Mouse (Mus musculus): ENCODE results near the gene Cflar. TPM values are rescaled to one million over a fixed set of nuclear protein-coding genes. Genes with fewer than 3 reads are reported as not detected.

Cflar gene
- polyA plus RNA-seq, 1 experiment from 2014 or later, result 16.5 TPM

- no peak overlapping the region for H3K4me2 ChIP-seq
- H3K27ac ChIP-seq, result no peak overlapping the region
- WGBS, result 63% methylated on average over 7 of the region's 7 CpGs
- no peaks in the 10 kb centered on the region for H3K27me3 ChIP-seq
- H3K9me3 ChIP-seq, result no peaks in the 10 kb centered on the region
- ATAC-seq (ENCODE audit: low FRiP score), result no peak
- no peak overlapping the region for H3K4me3 ChIP-seq
- H3K9ac ChIP-seq, result no peak overlapping the region
- no peaks in the 10 kb centered on the region for H3K36me3 ChIP-seq
- H3K4me1 ChIP-seq (replicated peaks), result no peaks in the 10 kb centered on the region
These were observed 12.6 kb downstream of the Cflar start for GRCm38 (mm10) chr1:58723809-58724405.

DNA sequence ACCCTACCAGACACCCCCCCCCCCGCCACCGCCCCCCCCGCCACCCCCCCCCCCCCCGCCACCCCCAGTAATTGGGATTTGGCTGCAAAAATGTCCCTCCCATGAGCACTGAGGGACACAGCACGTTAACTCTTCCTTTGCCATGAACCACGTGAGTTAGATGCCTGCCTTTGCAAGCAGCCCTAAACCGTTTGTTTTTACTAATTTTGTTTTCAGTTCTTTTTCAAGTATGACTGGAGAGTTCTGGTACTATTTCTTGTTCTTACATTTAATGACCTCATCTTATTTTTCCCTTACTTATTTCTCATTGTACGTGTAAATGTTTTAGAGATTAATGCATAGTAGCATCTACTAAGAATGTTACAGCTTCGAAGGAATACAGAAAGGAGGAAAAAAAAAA lies 13.2 kb downstream of the Cflar start:
- Histone ChIP-seq H3K27ac (no peak overlapping the region), H3K9me3 (no peaks in the 10 kb centered on the region), H3K4me3 (no peak overlapping the region), H3K36me3 (peaks cover 5% of the 10 kb centered on the region), H3K4me1 (replicated peaks) (no peaks in the 10 kb centered on the region), H3K27me3 (no peaks in the 10 kb centered on the region), H3K4me2 (no peak overlapping the region), H3K9ac (no peak overlapping the region)
- WGBS, result 59% methylated on average over 9 of the region's 9 CpGs
- ATAC-seq (ENCODE audit: low FRiP score), result no peak

DNA sequence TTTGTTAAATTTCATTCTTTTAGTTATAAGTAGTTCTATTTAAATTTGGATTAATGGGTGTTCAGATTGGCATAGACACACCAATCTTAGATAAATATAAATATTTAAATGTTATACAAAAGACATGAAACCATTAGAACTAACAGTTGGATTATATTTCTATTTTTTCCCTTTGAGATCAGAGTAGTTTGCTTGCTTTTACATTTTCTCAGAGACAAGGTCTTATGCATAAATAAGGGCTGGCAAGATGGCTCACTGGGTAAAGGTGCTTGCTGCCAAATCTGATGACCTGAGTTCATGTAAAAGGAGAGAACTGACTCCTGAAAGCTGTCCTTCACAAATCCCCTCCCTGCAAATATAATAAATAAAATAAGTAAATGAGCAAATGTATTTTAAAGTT lies 13.8 kb downstream of the Cflar start:
- no peaks in the 10 kb centered on the region for H3K27me3 ChIP-seq
- H3K4me1 ChIP-seq (replicated peaks), result no peaks in the 10 kb centered on the region
- no peaks in the 10 kb centered on the region for H3K9me3 ChIP-seq
- H3K9ac ChIP-seq, result no peak overlapping the region
- H3K27ac ChIP-seq, result no peak overlapping the region
- H3K4me3 ChIP-seq, result no peak overlapping the region
- peaks cover 5% of the 10 kb centered on the region for H3K36me3 ChIP-seq
- no peak overlapping the region for H3K4me2 ChIP-seq
- no peak for ATAC-seq (ENCODE audit: low FRiP score)

GRCm38 (mm10) chr1:58725767-58726166 lies 14.5 kb downstream of the Cflar start:
- no peak overlapping the region for H3K9ac ChIP-seq
- H3K27me3 ChIP-seq, result no peaks in the 10 kb centered on the region
- H3K36me3 ChIP-seq, result peaks cover 5% of the 10 kb centered on the region
- no peaks in the 10 kb centered on the region for H3K4me1 ChIP-seq (replicated peaks)
- H3K9me3 ChIP-seq, result no peaks in the 10 kb centered on the region
- WGBS, result 89% methylated on average over 5 of the region's 5 CpGs
- H3K27ac ChIP-seq, result no peak overlapping the region
- no peak overlapping the region for H3K4me3 ChIP-seq
- ATAC-seq (ENCODE audit: low FRiP score), result no peak
- no peak overlapping the region for H3K4me2 ChIP-seq

- Histone ChIP-seq H3K27me3 (no peaks in the 10 kb centered on the region), H3K9ac (no peak overlapping the region), H3K27ac (no peak overlapping the region), H3K36me3 (peaks cover 9% of the 10 kb centered on the region), H3K4me3 (no peak overlapping the region), H3K4me2 (no peak overlapping the region), H3K4me1 (replicated peaks) (no peaks in the 10 kb centered on the region), H3K9me3 (no peaks in the 10 kb centered on the region)
- no peak for ATAC-seq (ENCODE audit: low FRiP score)
- 96% methylated on average over 1 of the region's 1 CpGs for WGBS
These were observed 15.9 kb downstream of the Cflar start for GRCm38 (mm10) chr1:58727019-58727746.

DNA sequence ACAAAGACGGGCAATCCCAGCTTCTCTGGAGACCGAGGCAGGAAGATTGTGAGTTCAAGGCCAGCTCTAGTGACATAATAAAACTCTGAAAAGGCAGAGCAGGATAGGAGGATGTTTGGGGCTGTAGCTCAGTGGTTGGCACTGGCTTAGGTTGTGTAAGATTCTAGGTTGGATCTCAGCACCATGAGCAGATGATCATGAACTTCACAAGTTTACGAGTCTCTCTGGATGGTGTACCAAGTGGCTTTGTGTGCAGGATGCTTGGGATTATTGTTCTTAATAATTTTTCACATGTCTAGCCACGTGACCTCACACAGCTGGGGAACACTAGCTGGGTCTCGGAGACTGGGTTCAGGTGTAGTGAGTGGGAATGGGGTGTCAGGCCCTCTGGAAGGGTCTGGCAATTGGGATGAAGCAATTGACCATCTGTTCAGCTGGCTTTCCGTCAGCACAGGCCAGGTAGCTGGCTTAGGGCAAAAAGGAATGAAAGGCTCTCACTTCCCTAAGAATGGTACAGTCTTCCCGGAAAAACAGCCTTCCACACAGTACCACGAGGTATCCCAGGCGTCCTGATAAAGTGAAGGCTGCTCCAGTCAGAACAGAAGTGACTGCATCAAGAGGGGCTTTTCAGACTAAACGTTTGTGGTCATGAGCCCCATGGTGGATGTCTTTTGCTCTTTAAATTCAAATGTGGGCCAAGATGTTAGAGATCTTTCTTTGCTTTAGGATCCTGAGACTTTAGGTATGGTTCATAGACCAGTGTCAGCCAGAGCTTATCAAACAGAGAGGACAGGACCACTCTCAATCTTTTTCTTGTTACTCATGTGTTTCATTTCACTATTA lies 16.7 kb downstream of the Cflar start:
- Histone ChIP-seq H3K27me3 (no peaks in the 10 kb centered on the region), H3K36me3 (peaks cover 9% of the 10 kb centered on the region), H3K9me3 (no peaks in the 10 kb centered on the region), H3K27ac (no peak overlapping the region), H3K4me1 (replicated peaks) (no peaks in the 10 kb centered on the region), H3K4me3 (no peak overlapping the region), H3K9ac (no peak overlapping the region), H3K4me2 (no peak overlapping the region)
- ATAC-seq (ENCODE audit: low FRiP score), result no peak
- WGBS, result 93% methylated on average over 10 of the region's 10 CpGs

DNA sequence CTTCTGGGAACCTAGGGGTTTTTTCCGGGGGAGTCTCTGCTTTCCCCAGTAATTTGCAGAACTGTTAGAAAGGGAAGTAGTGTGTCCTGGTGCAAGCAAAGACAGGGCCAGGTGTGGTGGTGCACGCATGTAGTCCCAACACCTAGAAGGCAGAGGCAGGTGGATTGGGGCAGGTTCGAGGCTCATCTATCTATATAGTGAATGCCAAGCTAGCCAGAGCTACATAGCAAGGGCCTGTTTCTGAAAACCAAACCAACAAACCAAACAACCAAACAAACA lies 17.2 kb downstream of the Cflar start:
- Histone ChIP-seq H3K36me3 (peaks cover 9% of the 10 kb centered on the region), H3K4me1 (replicated peaks) (no peaks in the 10 kb centered on the region), H3K4me3 (no peak overlapping the region), H3K4me2 (no peak overlapping the region), H3K9me3 (no peaks in the 10 kb centered on the region), H3K27me3 (no peaks in the 10 kb centered on the region), H3K27ac (no peak overlapping the region), H3K9ac (no peak overlapping the region)
- ATAC-seq (ENCODE audit: low FRiP score), result no peak
- 96% methylated on average over 3 of the region's 3 CpGs for WGBS

- ATAC-seq (ENCODE audit: low FRiP score), result no peak
- H3K27me3 ChIP-seq, result no peaks in the 10 kb centered on the region
- 89% methylated on average over 2 of the region's 2 CpGs for WGBS
- H3K4me2 ChIP-seq, result no peak overlapping the region
- no peak overlapping the region for H3K9ac ChIP-seq
- no peaks in the 10 kb centered on the region for H3K9me3 ChIP-seq
- peaks cover 18% of the 10 kb centered on the region for H3K36me3 ChIP-seq
- H3K27ac ChIP-seq, result no peak overlapping the region
- H3K4me3 ChIP-seq, result no peak overlapping the region
- no peaks in the 10 kb centered on the region for H3K4me1 ChIP-seq (replicated peaks)
These were observed 22.3 kb downstream of the Cflar start for GRCm38 (mm10) chr1:58733636-58734035.

DNA sequence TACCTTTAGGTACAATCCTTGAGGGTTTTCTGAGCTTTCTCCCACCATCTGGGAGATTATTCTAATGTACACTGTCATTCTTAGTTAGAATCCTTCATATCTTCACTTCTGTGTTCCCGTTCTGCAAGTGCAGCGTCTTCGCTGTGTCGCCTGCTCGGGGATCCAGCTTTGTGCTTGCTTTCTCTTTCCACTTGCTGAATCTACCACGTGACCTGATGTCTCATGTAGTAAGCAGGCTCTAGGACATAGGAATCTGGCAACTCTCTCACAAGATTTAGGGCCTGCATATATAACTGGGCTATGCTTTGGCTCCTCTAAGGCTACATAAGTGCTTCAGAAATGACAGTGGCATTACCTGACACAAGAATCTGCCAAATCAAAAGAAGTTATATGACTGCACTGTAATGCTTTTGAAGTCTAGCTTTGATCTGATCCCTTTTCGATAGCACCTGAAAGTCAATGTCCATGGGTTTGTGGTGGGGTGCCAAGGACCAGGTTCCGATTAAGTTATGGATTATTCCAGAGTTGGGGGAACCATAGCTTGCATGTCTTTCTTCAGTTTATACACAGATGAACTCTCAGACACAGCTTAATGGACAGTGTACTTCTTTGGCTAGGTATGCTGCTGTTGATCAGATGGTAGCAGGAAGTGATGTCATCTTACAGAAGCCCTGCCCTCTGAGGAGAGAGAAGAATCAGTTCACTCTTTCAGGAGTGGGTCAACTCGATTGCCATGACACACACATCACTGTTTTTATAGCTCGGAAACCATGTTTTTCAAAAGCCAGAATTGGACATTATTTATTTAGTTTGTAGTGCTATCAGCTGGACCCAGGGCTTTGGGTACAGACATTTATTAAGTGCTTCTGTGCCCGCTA lies 23.0 kb downstream of the Cflar start:
- H3K27ac ChIP-seq, result no peak overlapping the region
- no peaks in the 10 kb centered on the region for H3K9me3 ChIP-seq
- no peak for ATAC-seq (ENCODE audit: low FRiP score)
- H3K27me3 ChIP-seq, result no peaks in the 10 kb centered on the region
- H3K36me3 ChIP-seq, result peaks cover 16% of the 10 kb centered on the region
- 92% methylated on average over 11 of the region's 11 CpGs for WGBS
- no peak overlapping the region for H3K9ac ChIP-seq
- no peaks in the 10 kb centered on the region for H3K4me1 ChIP-seq (replicated peaks)
- no peak overlapping the region for H3K4me2 ChIP-seq
- no peak overlapping the region for H3K4me3 ChIP-seq

DNA sequence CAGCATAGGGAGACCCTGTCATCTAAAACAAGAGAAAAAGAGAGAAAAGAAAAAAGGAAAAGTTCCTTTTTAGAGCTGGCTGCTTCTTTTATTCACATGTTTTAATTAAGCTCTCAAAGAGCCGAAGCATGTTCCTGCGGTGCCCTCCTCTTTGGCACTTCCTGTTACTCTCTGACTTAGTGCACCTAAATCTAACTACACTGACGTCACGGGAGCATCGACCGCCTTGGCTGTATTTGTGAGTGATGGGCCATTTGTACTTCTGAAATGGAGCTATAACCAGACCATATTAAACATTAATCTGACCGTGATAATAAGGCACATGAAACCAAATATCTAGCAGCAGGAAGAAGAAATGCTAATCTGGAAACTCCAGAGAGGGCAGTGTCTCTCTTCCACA lies 24.7 kb downstream of the Cflar start:
- Histone ChIP-seq H3K36me3 (peaks cover 24% of the 10 kb centered on the region), H3K4me2 (no peak overlapping the region), H3K27ac (no peak overlapping the region), H3K9me3 (no peaks in the 10 kb centered on the region), H3K4me1 (replicated peaks) (no peaks in the 10 kb centered on the region), H3K27me3 (no peaks in the 10 kb centered on the region), H3K9ac (no peak overlapping the region), H3K4me3 (no peak overlapping the region)
- ATAC-seq (ENCODE audit: low FRiP score), result no peak
- 92% methylated on average over 7 of the region's 7 CpGs for WGBS

- no peak for ATAC-seq (ENCODE audit: low FRiP score)
- 96% methylated on average over 22 of the region's 22 CpGs for WGBS
These were observed 25.7 kb downstream of the Cflar start for GRCm38 (mm10) chr1:58736968-58737367.

DNA sequence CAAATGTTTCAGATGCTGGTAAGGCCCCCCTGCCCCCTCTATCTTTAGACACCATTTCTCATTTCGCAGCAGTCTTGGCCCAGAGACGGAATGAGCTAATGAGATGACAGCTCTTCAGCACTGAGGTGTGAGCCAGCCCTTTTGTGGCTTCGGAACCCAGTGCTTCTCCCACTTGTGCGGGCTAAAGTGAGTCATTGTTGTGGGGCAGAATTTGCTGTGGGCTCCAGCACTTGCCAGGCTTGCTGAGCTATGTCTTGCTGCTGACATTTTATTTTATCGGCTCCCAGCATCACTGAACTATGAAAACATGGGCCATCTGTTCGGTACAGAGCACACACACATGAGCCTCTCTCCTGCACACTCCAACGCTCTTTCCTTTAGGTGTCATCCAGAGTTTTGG lies 28.2 kb downstream of the Cflar start:
- no peaks in the 10 kb centered on the region for H3K4me1 ChIP-seq (replicated peaks)
- no peak overlapping the region for H3K4me3 ChIP-seq
- no peaks in the 10 kb centered on the region for H3K27me3 ChIP-seq
- no peak overlapping the region for H3K4me2 ChIP-seq
- 95% methylated on average over 7 of the region's 7 CpGs for WGBS
- peaks cover 37% of the 10 kb centered on the region for H3K36me3 ChIP-seq
- H3K9ac ChIP-seq, result no peak overlapping the region
- no peaks in the 10 kb centered on the region for H3K9me3 ChIP-seq
- no peak for ATAC-seq (ENCODE audit: low FRiP score)
- no peak overlapping the region for H3K27ac ChIP-seq

More at GRCm38 (mm10) chr1:58736968-58737367, 25.7 kb downstream of the Cflar start:
- Histone ChIP-seq H3K4me1 (replicated peaks) (no peaks in the 10 kb centered on the region), H3K9me3 (no peaks in the 10 kb centered on the region), H3K27me3 (no peaks in the 10 kb centered on the region), H3K4me2 (no peak overlapping the region), H3K36me3 (peaks cover 29% of the 10 kb centered on the region), H3K9ac (no peak overlapping the region), H3K27ac (no peak overlapping the region), H3K4me3 (no peak overlapping the region)
